Mouse (Mus musculus) midbrain, embryonic 13.5 days (tissue): ENCODE measurements around the gene Mrpl52. TPM values are rescaled to one million over a fixed set of nuclear protein-coding genes. Genes with fewer than 3 reads are reported as not detected.

ENCODE experiments used
- ATAC-seq: fragments of 200-750 bp; cut with Nextera tagmentation; 2 replicates; pipeline ENCODE4 v1.8.0; 2017; ENCODE audit warnings: mild to moderate bottlenecking, moderate TSS enrichment, moderate library complexity
- H3K27ac ChIP-seq: fragments of 300-500 bp; sonication (generic); 2 replicates; pipeline ENCODE4 v1.5.1; 2015; ENCODE audit warnings: inconsistent platforms, mild to moderate bottlenecking, moderate library complexity
- H3K27me3 ChIP-seq: fragments of 300-500 bp; sonication (generic); 2 replicates; pipeline ENCODE4 v1.6.1; 2015; ENCODE audit warnings: mild to moderate bottlenecking, inconsistent platforms
- H3K36me3 ChIP-seq: fragments of 300-500 bp; sonication (generic); 2 replicates; pipeline ENCODE4 v1.6.1; 2015; ENCODE audit warnings: mild to moderate bottlenecking, inconsistent platforms
- H3K4me1 ChIP-seq: fragments of 300-500 bp; sonication (generic); replicated peaks from 2 replicates; pipeline ENCODE4 v1.6.1; 2015; ENCODE audit warnings: inconsistent platforms
- H3K4me2 ChIP-seq: fragments of 300-500 bp; sonication (generic); replicated peaks from 2 replicates; pipeline ENCODE4 v1.6.1; 2015; ENCODE audit warnings: moderate library complexity, mild to moderate bottlenecking, inconsistent platforms
- H3K4me3 ChIP-seq: fragments of 300-500 bp; sonication (generic); replicated peaks from 2 replicates; pipeline ENCODE4 v1.5.1; 2015; ENCODE audit warnings: mild to moderate bottlenecking, inconsistent platforms
- H3K9ac ChIP-seq: fragments of 300-500 bp; sonication (generic); replicated peaks from 2 replicates; pipeline ENCODE4 v1.6.1; 2015; ENCODE audit warnings: mild to moderate bottlenecking, inconsistent platforms
- H3K9me3 ChIP-seq: fragments of 300-500 bp; sonication (generic); 2 replicates; pipeline ENCODE4 v1.6.1; 2016; ENCODE audit warnings: mild to moderate bottlenecking, inconsistent platforms
- WGBS: fragments of 180-500 bp; shearing (Covaris S2); methylation state at CpG from one replicate; pipeline ENCODE4 v1.1.7; 2015; 5-methylcytosine and 5-hydroxymethylcytosine counted together
- polyA plus RNA-seq: library from polyadenylated mRNA; unstranded; fragments of >200 nt; fragmentation: Nextera tagmentation; extraction: Ambion mirVana; gene quantifications from 2 replicates; pipeline ENCODE4 v1.2.1, GENCODE M21; 2015

The Mrpl52 gene
- polyA plus RNA-seq: 278 and 280 TPM in 2 replicates

DNA sequence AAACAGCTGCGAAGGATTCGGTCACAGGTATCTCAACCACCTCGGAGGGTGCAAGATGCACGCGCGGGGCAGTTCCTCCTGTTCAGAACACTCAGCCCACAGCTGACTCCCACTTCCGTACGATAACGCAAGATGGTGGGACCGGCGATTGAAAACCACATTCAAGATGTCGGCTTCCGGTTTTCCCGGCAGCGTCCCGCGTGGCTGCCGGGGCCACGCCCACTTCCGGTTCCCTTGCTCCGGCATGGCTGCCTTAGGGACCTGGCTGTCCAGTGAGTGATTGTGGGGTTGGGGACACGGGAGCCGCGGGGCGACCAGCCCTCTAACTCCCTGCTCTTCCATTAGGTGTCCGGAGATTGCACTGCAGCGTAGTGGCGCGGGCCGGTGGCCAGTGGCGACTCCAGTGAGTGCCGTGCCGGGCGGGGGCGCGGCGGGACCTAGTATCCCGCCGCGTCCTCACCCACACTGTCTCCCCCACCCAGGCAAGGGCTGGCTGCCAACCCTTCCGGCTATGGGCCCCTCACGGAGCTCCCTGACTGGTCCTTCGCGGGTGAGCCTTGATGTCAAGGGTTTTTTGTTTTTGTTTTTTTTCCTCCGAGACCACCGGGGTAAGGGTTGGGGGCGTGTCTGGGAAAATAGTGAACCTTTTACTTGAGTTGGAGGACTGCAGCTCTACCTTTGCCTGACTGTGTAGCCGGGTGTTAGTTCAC is at the start of gene Mrpl52:
TSS of gene Mrpl52 (plus strand) at position 221 of the 710 bp plus-strand sequence.
- Histone ChIP-seq H3K4me2 (peak within 1 kb of the TSS; percentile 66), H3K27ac (peak within 1 kb of the TSS; percentile 94), H3K4me1 (peaks cover 50% of the 10 kb centered on the region), H3K27me3 (no peaks in the 10 kb centered on the region), H3K9ac (peak within 1 kb of the TSS; percentile 88), H3K36me3 (0 out of 2 replicates have a peak, but pooled peaks cover 5% of the 10 kb centered on the region), H3K9me3 (no peaks in the 10 kb centered on the region), H3K4me3 (peak within 1 kb of the TSS; percentile 88)
- under 1% methylated on average over 48 of the region's 48 CpGs for WGBS
- ATAC-seq: peak; percentile 86

DNA sequence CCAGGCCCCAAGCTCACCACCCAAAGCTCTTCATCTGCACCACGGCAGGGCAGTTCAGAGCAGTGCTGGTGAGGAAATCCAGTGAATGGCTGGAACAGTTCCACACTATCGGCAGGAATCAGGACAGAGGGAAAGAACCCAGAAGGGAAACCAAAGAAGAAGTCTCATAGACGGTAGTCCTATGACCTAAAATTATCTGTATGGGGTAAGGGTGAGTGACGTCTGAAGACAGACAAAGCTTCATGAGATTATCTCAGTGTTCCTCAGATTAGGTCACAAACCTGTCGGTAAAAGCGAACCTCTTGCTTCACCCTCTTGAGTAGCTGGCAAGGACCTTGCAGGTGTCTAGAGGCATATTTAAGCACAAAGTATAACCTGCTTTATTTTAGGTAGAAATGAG is 49.5 kb upstream of the Mrpl52 start:
- WGBS: 90% methylated on average over 6 of the region's 6 CpGs
- no peak overlapping the region for H3K9ac ChIP-seq
- H3K4me2 ChIP-seq: no peak overlapping the region
- ATAC-seq: no peak
- H3K4me3 ChIP-seq: no peak overlapping the region
- no peaks in the 10 kb centered on the region for H3K4me1 ChIP-seq
- no peaks in the 10 kb centered on the region for H3K27me3 ChIP-seq
- H3K27ac ChIP-seq: no peak overlapping the region
- no peaks in the 10 kb centered on the region for H3K36me3 ChIP-seq
- H3K9me3 ChIP-seq: no peaks in the 10 kb centered on the region

DNA sequence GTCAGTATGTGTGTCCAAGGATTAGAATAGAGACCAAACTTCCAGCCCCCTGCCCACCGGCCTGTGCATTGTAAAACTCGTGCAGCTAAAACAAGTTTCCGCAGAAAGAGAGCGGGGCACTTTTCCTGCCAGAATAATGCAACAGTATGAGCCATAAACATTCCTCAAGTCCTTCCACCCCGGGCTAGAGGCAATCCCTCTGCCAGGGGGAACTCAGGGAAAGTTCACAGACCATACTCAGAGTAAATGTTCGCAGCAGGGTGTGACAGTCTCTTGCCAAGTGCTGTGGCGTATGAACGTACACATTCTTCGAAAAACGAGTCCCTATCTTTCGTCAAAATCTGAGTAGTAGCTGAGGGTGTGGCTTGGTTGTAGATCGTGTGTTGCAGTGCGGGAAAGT is 47.1 kb upstream of the Mrpl52 start:
- 86% methylated on average over 13 of the region's 13 CpGs for WGBS
- ATAC-seq: no peak
- H3K36me3 ChIP-seq: no peaks in the 10 kb centered on the region
- no peak overlapping the region for H3K9ac ChIP-seq
- H3K4me1 ChIP-seq: no peaks in the 10 kb centered on the region
- no peak overlapping the region for H3K4me3 ChIP-seq
- H3K9me3 ChIP-seq: no peaks in the 10 kb centered on the region
- H3K4me2 ChIP-seq: no peak overlapping the region
- H3K27me3 ChIP-seq: no peaks in the 10 kb centered on the region
- H3K27ac ChIP-seq: no peak overlapping the region

- H3K4me3 ChIP-seq: no peak overlapping the region
- WGBS: 76% methylated on average over 4 of the region's 4 CpGs
- no peaks in the 10 kb centered on the region for H3K4me1 ChIP-seq
- H3K36me3 ChIP-seq: no peaks in the 10 kb centered on the region
- H3K27me3 ChIP-seq: no peaks in the 10 kb centered on the region
- no peak overlapping the region for H3K27ac ChIP-seq
- no peak overlapping the region for H3K9ac ChIP-seq
- H3K4me2 ChIP-seq: no peak overlapping the region
- no peaks in the 10 kb centered on the region for H3K9me3 ChIP-seq
- ATAC-seq: no peak
These were observed 46.1 kb upstream of the Mrpl52 start for GRCm38 (mm10) chr14:54380616-54381015.

- WGBS: 85% methylated on average over 10 of the region's 10 CpGs
- Histone ChIP-seq H3K27ac (no peak overlapping the region), H3K4me1 (no peaks in the 10 kb centered on the region), H3K9ac (no peak overlapping the region), H3K4me3 (no peak overlapping the region), H3K4me2 (no peak overlapping the region), H3K36me3 (no peaks in the 10 kb centered on the region), H3K9me3 (no peaks in the 10 kb centered on the region), H3K27me3 (no peaks in the 10 kb centered on the region)
- ATAC-seq: no peak
These were observed 44.9 kb upstream of the Mrpl52 start for GRCm38 (mm10) chr14:54381816-54382215.

GRCm38 (mm10) chr14:54382641-54383040 is 44.1 kb upstream of the Mrpl52 start:
- Histone ChIP-seq H3K9ac (no peak overlapping the region), H3K36me3 (no peaks in the 10 kb centered on the region)
- 57% methylated on average over 9 of the region's 9 CpGs for WGBS

DNA sequence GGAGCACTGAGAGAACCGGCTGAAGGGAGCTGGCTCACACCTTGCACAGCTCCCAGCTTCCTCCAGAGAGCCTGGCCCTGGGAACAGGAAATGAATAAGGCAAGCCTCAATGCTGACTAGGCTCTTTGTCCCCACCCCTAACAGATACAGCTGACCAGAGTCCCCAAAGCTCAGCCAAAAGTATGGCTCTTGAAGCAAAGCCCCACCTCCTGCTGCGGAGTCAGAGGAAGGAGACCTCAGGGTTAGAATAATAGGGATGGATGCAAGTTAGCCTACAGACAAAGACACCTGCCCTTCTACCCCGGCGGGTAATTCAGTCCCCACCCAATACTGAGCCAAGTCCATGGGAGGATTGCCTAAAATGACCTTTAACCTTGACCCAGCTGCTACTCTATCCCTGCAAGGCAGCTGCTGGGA is 43.3 kb upstream of the Mrpl52 start:
- ATAC-seq: no peak
- H3K4me3 ChIP-seq: no peak overlapping the region
- no peak overlapping the region for H3K9ac ChIP-seq
- no peak overlapping the region for H3K27ac ChIP-seq
- no peak overlapping the region for H3K4me2 ChIP-seq
- H3K4me1 ChIP-seq: no peaks in the 10 kb centered on the region
- no peaks in the 10 kb centered on the region for H3K27me3 ChIP-seq
- H3K36me3 ChIP-seq: no peaks in the 10 kb centered on the region
- 68% methylated on average over 4 of the region's 4 CpGs for WGBS
- no peaks in the 10 kb centered on the region for H3K9me3 ChIP-seq

More at GRCm38 (mm10) chr14:54382641-54383040, 44.1 kb upstream of the Mrpl52 start:
- Histone ChIP-seq H3K4me2 (no peak overlapping the region), H3K27ac (no peak overlapping the region), H3K27me3 (no peaks in the 10 kb centered on the region), H3K9me3 (no peaks in the 10 kb centered on the region), H3K4me3 (no peak overlapping the region), H3K4me1 (no peaks in the 10 kb centered on the region)
- no peak for ATAC-seq

- Histone ChIP-seq H3K4me1 (no peaks in the 10 kb centered on the region), H3K4me3 (no peak overlapping the region), H3K36me3 (no peaks in the 10 kb centered on the region), H3K27ac (no peak overlapping the region), H3K4me2 (no peak overlapping the region), H3K27me3 (no peaks in the 10 kb centered on the region), H3K9me3 (no peaks in the 10 kb centered on the region), H3K9ac (no peak overlapping the region)
- no peak for ATAC-seq
- WGBS: 96% methylated on average over 8 of the region's 8 CpGs
These were observed 42.3 kb upstream of the Mrpl52 start for GRCm38 (mm10) chr14:54384396-54384795.

DNA sequence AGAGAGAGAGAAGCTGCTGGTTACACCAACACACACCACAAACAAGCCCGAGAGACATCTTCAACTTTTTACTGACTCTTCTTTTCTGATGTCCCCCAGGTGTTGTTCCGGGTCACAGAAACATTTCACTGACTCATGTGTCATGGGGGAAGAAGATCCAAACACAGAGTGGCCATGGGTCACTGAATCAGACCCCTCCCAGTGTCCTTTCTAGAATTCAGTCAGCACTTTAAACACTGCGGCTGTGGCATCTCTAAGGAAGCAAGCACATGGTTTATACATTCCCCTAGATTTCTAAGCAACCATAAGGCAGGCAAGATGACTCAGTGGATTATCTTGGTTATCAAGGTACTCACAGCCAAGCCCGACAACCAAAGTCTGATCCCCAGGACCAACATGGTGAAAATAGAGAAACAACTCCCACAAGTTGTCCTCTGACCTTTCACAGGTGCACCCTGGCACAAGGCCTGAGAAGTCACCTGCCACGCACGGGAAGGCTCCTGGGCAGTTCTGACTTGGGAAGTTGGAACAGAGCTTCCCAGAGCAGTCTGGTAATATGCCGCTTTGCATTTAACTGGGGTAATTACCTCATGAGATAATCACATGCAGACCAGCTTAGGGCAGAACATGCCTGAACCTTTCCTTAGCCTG is 40.6 kb upstream of the Mrpl52 start:
- Histone ChIP-seq H3K4me3 (no peak overlapping the region), H3K27me3 (no peaks in the 10 kb centered on the region), H3K36me3 (no peaks in the 10 kb centered on the region), H3K4me2 (no peak overlapping the region), H3K27ac (no peak overlapping the region), H3K9me3 (no peaks in the 10 kb centered on the region), H3K9ac (no peak overlapping the region), H3K4me1 (no peaks in the 10 kb centered on the region)
- no peak for ATAC-seq
- 91% methylated on average over 7 of the region's 7 CpGs for WGBS

GRCm38 (mm10) chr14:54387546-54387945 is 39.2 kb upstream of the Mrpl52 start:
- no peak overlapping the region for H3K4me3 ChIP-seq
- no peak overlapping the region for H3K9ac ChIP-seq
- H3K4me2 ChIP-seq: no peak overlapping the region
- no peaks in the 10 kb centered on the region for H3K36me3 ChIP-seq
- 84% methylated on average over 6 of the region's 6 CpGs for WGBS
- ATAC-seq: no peak
- no peak overlapping the region for H3K27ac ChIP-seq
- no peaks in the 10 kb centered on the region for H3K4me1 ChIP-seq
- H3K27me3 ChIP-seq: no peaks in the 10 kb centered on the region
- H3K9me3 ChIP-seq: no peaks in the 10 kb centered on the region

- ATAC-seq: no peak
- no peak overlapping the region for H3K4me2 ChIP-seq
- no peaks in the 10 kb centered on the region for H3K36me3 ChIP-seq
- no peak overlapping the region for H3K27ac ChIP-seq
- H3K4me1 ChIP-seq: no peaks in the 10 kb centered on the region
- no peaks in the 10 kb centered on the region for H3K9me3 ChIP-seq
- H3K4me3 ChIP-seq: no peak overlapping the region
- H3K9ac ChIP-seq: no peak overlapping the region
- 76% methylated on average over 6 of the region's 6 CpGs for WGBS
- no peaks in the 10 kb centered on the region for H3K27me3 ChIP-seq
These were observed 35.9 kb upstream of the Mrpl52 start for GRCm38 (mm10) chr14:54390843-54391242.

- Histone ChIP-seq H3K36me3 (no peaks in the 10 kb centered on the region), H3K4me3 (no peak overlapping the region), H3K27ac (no peak overlapping the region), H3K9ac (no peak overlapping the region), H3K4me2 (no peak overlapping the region), H3K27me3 (no peaks in the 10 kb centered on the region), H3K9me3 (no peaks in the 10 kb centered on the region), H3K4me1 (no peaks in the 10 kb centered on the region)
- WGBS: 81% methylated on average over 3 of the region's 3 CpGs
- no peak for ATAC-seq
These were observed 32.9 kb upstream of the Mrpl52 start for GRCm38 (mm10) chr14:54393794-54394193.
